Mouse (Mus musculus) kidney, adult 18-20 months (tissue): ENCODE results near the gene Ttc30a1.

Experiments used
- DNase-seq: peaks from one replicate; pipeline ENCODE4 v3.0.0; 2021

The Ttc30a1 gene

DNA sequence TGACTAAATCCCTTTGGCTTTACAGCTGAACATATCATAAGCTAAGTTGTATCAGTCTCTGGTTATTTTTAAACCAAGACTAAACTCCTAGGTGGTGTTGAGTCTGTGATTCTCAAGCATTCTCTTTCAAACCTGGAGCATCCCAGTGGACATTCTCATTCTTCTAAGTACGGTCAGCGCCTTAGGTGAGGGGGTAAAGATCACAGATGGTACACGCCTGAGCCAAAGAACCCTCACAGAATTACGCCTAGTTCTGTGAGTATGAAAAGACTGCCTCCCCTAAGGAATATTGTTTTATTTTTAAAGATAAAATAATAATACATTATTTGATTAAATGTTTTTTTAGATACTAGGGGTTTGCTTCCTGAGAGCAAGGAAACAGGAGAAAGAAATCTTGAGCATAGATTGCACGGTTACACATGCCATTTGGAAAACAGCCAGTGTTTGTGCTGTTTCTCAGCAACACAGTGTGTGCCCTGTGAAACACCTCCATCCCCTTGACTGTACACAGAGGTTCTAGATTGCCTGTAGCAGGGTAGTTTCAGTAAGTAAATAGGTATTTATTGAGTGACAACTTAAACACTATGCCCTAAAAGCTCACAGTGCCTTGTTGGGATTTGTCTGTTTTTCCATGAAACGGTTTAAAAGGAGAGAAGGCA lies 51.9 kb downstream of the Ttc30a1 start:
- no peak for DNase-seq

DNA sequence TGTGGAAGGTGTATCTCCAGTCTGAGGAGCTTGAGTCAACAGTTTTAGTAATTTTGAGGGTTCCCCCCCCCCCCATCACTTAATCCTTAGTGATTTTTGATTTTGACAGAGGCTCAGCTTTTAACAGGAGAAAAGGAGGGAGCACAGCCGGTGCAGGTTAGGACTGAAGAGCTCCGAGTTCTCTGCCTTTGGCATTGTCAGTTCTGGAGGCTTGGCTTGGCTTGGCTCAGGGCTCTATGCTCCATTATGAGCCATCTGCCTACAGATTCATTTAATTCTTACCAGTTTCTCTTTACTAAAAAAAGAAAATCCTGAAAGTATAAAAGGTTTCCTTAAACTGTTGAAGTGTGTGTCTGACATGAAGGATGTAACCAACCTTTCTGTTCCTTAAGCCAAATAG lies 52.6 kb downstream of the Ttc30a1 start:
- no peak for DNase-seq
